Mouse (Mus musculus) urinary bladder, postnatal 10 days (tissue): ENCODE measurements around the gene Padi4.

Experiments used
- DNase-seq: peaks from one replicate; pipeline ENCODE4 v3.0.0; 2022; ENCODE audit warnings: low spot score

Gene Padi4

DNA sequence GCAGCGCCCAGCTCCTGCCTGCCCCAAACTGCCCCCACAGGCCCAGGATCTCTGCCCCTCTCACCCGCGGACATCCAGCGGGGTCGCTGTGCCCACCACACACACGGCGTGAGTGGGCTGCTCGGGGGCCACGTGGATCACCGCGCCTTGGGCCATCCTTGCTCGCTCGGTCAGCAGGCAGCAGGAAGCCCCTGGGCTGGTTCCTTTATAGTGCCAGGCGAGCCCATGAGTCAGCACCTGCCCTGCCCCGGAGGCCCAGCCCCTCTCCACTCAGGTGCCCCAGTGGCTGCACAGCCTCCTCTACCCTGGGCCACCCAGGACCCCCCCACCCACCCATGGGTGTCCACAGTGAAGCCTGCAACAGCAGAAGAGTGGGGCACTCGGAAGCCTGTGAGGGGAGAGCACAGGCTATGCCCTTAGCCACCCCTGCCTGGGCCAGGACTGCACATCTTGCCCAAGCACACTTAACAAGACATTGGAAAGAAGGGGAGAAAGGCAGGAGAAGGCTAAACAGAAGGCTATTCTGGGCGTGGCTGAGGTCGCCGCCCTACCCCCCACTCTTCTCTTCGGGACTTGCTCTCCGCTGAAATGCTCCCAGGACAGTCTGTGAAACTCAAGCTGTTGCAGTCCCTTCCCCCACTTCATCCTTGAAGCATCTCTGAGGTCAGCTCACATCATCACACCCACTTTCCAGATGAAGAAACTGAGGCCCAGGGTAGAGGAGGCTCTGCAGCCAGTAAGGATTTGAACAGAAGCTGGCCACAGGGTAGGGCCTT is at the start of gene Padi4:
Padi4 (minus strand) TSS at position 212 of the 776 bp plus-strand sequence.
- no peak for DNase-seq

- no peak for DNase-seq
These were observed 48.0 kb upstream of the Padi4 start for GRCm38 (mm10) chr4:140821988-140822387.

- no peak for DNase-seq
These were observed 43.4 kb upstream of the Padi4 start for GRCm38 (mm10) chr4:140817413-140817812.

DNA sequence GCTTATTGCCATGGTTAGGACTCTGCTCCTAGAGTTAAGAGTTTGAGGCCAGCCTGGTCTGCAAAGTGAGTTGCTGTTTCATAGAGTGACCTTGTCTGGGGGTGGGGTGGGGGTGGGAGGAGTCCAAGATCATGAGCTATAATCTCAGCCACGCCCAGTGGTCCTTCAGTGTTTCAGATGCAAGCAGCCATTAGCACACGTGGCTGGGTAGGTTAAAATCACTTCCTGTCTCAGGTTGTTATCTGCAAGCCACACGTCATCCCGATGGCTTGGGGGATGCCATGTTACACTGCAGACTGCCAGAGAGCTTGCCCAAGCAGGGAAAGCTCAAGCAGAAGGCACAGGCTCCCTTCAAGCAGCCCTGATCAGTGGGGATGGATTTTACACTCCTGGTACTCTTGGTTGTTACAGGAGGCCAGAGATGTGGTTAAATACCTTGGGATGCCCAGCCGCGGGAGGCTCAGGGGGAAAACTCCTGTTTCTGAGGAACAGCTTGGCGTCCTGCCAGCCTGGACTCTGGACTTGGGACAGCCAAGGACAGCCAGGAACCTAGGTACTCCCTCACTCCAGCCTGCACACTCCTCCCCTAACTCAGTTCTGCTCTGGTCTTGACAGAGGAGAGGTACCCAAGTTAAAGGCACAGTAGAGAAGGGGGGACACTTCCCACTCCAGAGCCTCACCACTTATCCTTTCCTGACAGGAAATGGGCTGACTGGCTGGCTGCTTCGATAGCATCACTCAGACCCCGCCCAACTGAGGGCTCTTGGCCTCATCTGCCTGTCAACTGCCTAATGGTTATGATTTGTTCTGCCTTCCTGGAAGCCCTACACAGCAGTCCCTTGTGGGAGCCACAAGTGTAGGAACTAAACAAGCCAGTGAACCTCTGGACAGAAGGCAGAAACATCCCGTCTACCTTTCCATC is 42.2 kb upstream of the Padi4 start:
- DNase-seq = no peak

DNA sequence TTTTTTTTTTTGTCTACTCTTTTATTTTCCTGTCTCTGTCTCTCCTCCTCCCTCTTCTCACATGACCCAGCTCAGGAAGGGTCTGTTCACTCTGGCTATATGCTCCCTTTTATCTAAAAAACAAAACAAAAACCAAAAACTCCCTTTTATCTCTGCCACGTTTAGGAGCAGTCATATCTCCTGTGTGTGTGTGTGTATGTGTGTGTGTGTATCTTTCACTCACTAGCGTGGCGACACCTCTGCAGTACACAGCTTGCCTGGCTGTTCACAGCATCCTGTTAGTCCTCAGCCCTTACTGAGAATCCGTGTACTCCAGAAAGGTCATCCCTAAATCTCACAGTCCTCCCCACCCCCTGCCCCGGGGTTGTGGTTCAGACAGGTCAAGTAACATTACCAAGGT is 41.5 kb upstream of the Padi4 start:
- no peak for DNase-seq

DNA sequence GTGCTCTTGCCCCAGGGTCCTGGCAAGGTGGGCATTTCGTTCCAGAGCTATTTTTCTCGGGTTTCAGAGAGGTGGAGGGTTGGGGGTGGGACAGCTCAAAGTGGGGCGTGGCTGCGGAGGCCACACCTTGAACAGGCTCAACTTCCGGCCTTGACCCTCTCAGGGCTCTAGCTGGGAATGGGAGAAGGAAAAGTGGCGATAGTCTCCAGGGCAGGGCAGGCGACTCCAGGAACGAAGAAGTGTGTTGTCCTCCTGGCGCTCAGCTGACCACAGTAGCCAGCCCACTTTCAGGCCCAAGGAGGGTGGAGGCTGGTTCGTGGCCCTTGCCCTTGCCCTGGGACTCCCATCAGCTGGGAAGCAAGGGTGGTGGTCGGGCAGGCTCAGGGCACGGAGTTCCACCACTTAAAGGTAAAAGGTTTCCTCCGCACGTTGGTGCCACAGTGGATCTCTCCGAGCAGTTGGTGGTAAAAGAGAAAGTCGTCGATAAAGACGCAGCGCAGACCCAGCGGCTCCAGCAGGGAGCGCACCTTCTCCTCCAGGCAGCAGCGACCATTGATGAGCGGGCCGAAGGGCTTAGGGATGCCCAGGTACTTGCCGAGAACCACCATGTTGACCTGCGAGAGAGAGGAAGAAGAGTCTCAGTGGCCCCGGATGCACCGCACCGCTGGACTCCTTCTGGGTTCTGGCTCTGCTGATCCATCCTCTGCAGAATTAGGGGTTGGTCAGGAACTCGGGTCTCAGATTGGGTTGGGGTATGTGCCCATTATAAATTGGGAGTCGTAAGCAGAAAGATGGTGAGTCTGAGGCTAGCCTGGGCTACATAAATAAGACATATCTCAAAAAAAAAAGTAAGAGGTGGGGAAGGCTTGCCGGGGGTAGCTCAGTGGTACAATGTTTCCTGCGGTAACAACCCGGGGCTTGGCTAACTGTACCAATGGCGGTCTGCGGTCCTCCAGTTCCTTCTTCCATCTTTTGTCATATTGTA is 40.5 kb upstream of the Padi4 start:
- DNase-seq = no peak

DNA sequence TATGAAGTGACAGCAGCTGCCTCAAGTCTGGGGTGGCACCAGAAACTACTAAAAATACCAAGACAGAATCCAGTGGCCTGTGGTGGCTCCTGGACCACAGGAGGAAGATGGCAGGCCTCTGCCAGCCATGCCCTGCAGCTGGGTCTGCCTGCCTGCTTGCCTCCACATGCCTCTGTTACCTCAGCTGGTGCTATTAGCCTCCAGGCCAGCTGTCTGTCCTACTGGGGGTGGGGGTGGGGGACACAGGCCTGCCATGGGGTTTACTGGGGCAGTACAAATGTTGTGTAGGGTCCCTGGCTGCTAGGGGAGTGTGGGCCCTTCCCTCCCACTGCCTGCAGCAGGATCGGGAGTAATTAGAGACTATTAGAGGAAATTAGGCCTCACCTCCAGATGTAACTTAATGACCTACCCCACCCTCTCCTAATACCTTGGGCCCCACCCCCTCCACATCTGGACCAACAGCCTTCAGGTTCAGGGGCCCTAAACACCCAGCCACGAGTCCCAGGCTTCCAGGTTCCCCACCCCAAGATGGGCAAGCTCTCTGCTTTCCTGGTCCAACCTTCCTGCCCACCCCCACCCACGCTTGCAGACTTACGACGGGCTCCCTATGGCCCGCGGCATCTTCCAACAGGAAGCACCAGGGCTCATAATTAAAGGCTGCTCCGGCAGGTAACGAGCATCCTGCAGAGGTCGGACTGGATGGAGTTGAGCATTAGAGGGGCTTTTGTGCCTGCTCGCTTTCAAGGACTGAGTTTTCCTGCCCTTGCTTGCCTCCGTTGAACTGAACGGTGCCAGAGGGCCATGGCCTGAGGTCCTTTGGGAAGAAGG is 39.5 kb upstream of the Padi4 start:
- no peak for DNase-seq

GRCm38 (mm10) chr4:140812609-140813008 is 38.6 kb upstream of the Padi4 start:
- DNase-seq = no peak

- DNase-seq = no peak
These were observed 38.2 kb upstream of the Padi4 start for GRCm38 (mm10) chr4:140812191-140812590.

- no peak for DNase-seq
These were observed 36.6 kb upstream of the Padi4 start, which contains the start of gene Padi3 for GRCm38 (mm10) chr4:140810458-140811260. Padi3 (minus strand) TSS chr4:140810648.

- DNase-seq = no peak
These were observed 35.1 kb upstream of the Padi4 start for GRCm38 (mm10) chr4:140809118-140809517.

DNA sequence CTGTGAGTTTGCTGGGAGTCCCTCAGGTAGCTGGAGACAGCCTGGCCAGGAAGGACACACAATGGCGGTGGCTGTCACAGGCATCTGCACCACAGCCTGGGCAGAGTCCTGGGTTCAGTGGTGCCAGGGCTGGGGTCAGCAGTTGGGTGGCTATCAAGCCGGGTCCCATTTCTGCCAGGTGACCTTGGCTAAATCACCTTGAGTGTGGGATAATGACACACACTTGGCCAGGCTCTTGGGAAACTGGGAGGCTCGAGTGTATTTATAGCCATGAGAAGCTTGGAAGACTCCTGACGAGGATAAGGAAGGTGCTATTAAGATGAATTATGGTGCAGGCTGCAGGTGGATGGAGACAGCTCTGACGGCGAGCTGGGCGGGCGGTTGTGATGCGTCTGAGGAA is 30.6 kb upstream of the Padi4 start:
- no peak for DNase-seq

DNA sequence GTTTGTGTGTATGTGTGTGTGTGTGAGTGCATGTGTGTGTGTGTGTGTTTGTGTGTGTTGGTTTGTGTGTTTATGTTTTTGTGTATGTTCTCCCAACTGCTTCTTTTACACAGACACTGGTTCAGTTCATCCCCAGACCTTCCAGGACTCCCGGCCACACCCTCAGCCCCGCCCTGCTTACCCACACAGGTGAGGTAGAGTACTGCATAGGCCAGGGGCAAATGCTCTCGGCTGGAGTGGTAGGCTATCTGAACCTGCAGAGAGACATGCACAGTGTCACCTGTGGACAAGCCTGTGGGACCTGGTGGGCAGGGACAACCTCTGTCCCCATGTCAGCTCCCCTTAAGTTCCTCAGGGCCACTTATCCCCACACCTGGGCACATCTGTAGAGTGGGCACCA is 27.3 kb upstream of the Padi4 start:
- DNase-seq = no peak

- DNase-seq = no peak
These were observed 22.8 kb upstream of the Padi4 start for GRCm38 (mm10) chr4:140796786-140797185.

DNA sequence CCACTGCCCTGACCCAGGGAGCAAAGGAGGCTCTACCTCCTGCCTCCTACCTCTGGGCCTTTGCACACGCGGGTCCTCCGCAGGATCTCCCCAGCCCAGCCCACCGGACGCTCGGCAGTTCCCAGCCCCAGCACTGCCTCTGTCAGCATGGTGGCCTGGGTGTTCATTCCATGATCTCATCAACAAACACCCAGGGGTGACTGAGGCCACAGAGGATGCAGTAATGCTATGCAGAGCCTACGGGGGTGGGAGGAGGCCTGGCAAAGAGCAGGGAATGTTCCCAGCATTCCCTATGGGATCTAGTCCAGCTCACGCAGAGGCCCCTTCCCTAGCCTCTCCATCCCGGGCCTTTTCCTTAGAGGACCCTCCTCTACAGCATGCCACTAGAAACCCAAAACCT is 20.6 kb upstream of the Padi4 start:
- DNase-seq = no peak

GRCm38 (mm10) chr4:140793795-140794194 is 19.8 kb upstream of the Padi4 start:
- DNase-seq = no peak

GRCm38 (mm10) chr4:140792584-140792983 is 18.5 kb upstream of the Padi4 start:
- no peak for DNase-seq

DNA sequence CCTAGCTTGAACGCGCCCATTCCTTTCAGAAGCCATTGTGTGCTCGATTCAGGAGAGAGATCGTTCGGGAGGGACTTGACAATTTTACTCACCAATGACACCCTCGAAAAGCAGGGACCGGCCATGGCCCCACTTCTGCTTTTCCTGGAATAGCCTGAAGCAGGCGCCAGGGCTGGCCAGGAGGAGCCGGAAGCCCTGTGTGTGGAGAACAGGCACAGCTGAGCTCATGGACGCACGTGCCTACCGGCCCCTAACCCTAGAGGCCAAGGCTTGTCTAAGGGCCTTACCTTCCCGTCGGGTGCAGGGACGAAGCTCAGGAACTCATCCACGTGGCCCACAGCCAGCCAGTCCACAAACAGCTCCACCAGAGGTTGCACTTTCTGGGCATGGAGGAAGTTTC is 17.0 kb upstream of the Padi4 start:
- DNase-seq = no peak

GRCm38 (mm10) chr4:140789983-140790382 is 15.9 kb upstream of the Padi4 start:
- no peak for DNase-seq

- DNase-seq = peak; percentile 38
These were observed 14.9 kb upstream of the Padi4 start for GRCm38 (mm10) chr4:140788983-140789382.
